Mouse (Mus musculus) heart, embryonic 14.5 days (tissue): Measurements from ENCODE around the gene Zfp978. TPM values are rescaled to one million over a fixed set of nuclear protein-coding genes. Genes with fewer than 3 reads are reported as not detected.
"Not testable (repeated sequence)": the region's sequence is repeated elsewhere in the genome, so short reads cannot be mapped to it uniquely, and the experiment has no call there.

Source experiments
- ATAC-seq: fragments of 200-750 bp; cut with Nextera tagmentation; 2 replicates; pipeline ENCODE4 v1.8.0; 2017; ENCODE audit warnings: low read depth, moderate TSS enrichment; ENCODE audit not compliant: insufficient number of reproducible peaks, insufficient read depth, low FRiP score
- H3K27ac ChIP-seq, 2 experiments: fragments of 200-500 bp in 1 of 2; fragments of 300-500 bp in 1 of 2; sonication (generic) in 1 of 2; replicated peaks in 1 of 2; 2 replicates each; pipeline ENCODE4 v1.5.1; 2012 to 2014; ENCODE audit warnings: low read depth in 2 of 2, low read length in 2 of 2, control low read depth in 1 of 2, mild to moderate bottlenecking in 1 of 2, mixed read lengths in 1 of 2; ENCODE audit not compliant: control insufficient read depth in 1 of 2, insufficient read depth in 1 of 2
- H3K27me3 ChIP-seq: fragments of 300-500 bp; sonication (generic); 2 replicates; pipeline ENCODE4 v1.6.1; 2014; ENCODE audit warnings: mild to moderate bottlenecking, low read length, control low read depth; ENCODE audit not compliant: control insufficient read depth, insufficient read depth
- H3K36me3 ChIP-seq: fragments of 300-500 bp; sonication (generic); 2 replicates; pipeline ENCODE4 v1.6.1; 2014; ENCODE audit warnings: mild to moderate bottlenecking, control low read depth, low read length, mixed read lengths; ENCODE audit not compliant: control insufficient read depth, insufficient read depth
- H3K4me1 ChIP-seq, 2 experiments: fragments of 200-500 bp in 1 of 2; fragments of 300-500 bp in 1 of 2; sonication (generic) in 1 of 2; 2 replicates each; pipeline ENCODE4 v1.6.1; 2012 to 2014; ENCODE audit warnings: low read length in 2 of 2, control low read depth in 1 of 2, mixed read lengths in 1 of 2; ENCODE audit not compliant: control insufficient read depth in 2 of 2, insufficient read depth in 2 of 2
- H3K4me2 ChIP-seq: fragments of 300-500 bp; sonication (generic); 2 replicates; pipeline ENCODE4 v1.6.1; 2014; ENCODE audit warnings: mild to moderate bottlenecking, low read length
- H3K4me3 ChIP-seq, 2 experiments: fragments of 200-500 bp in 1 of 2; fragments of 300-500 bp in 1 of 2; sonication (generic) in 1 of 2; 2 replicates each; pipeline ENCODE4 v1.5.1; 2012 to 2014; ENCODE audit warnings: low read length in 2 of 2, mild to moderate bottlenecking in 2 of 2, control low read depth in 1 of 2, low read depth in 1 of 2, moderate library complexity in 1 of 2; ENCODE audit not compliant: control insufficient read depth in 1 of 2, insufficient read depth in 1 of 2
- H3K9ac ChIP-seq: fragments of 300-500 bp; sonication (generic); 2 replicates; pipeline ENCODE4 v1.6.1; 2014; ENCODE audit warnings: mild to moderate bottlenecking, low read length
- H3K9me3 ChIP-seq: fragments of 300-500 bp; sonication (generic); 2 replicates; pipeline ENCODE4 v1.6.1; 2016; ENCODE audit warnings: low read length, control low read depth; ENCODE audit not compliant: control insufficient read depth
- WGBS: fragments of 180-500 bp; shearing (Covaris S2); extraction: QIAGEN DNeasy Blood & Tissue Kit; methylation state at CpG from one replicate; pipeline ENCODE4 v1.1.7; 2014; 5-methylcytosine and 5-hydroxymethylcytosine counted together
- polyA plus RNA-seq: library from polyadenylated mRNA; unstranded; fragments of >200 nt; fragmentation: Nextera tagmentation; extraction: Ambion mirVana; gene quantifications from 2 replicates; pipeline ENCODE4 v1.2.1, GENCODE M21; 2014

Gene Zfp978
- polyA plus RNA-seq = 0.19 TPM in 1 of 2 replicates, not detected in the other

GRCm38 (mm10) chr4:147361003-147361402 is at the start of gene Zfp978:
Zfp978 (plus strand) TSS chr4:147361303.
- not testable (repeated sequence) for H3K9ac ChIP-seq, H3K27me3 ChIP-seq, H3K4me3 ChIP-seq, H3K4me1 ChIP-seq, H3K9me3 ChIP-seq, H3K4me2 ChIP-seq, H3K27ac ChIP-seq, H3K36me3 ChIP-seq, ATAC-seq
- WGBS = no CpG with 5 or more reads among the region's 6 CpGs

GRCm38 (mm10) chr4:147335036-147335690 is 25.9 kb upstream of the Zfp978 start:
- not testable (repeated sequence) for H3K4me2 ChIP-seq, H3K4me1 ChIP-seq, H3K27ac ChIP-seq, H3K27me3 ChIP-seq, H3K36me3 ChIP-seq, H3K4me3 ChIP-seq, H3K9ac ChIP-seq
- ATAC-seq = peak; percentile 45; the same call in 1 of the 2 replicates
- WGBS = 83% methylated on average over 2 of the region's 2 CpGs
- peaks cover 54% of the 10 kb centered on the region for H3K9me3 ChIP-seq

- H3K9me3 ChIP-seq = peaks cover 59% of the 10 kb centered on the region
- ATAC-seq = peak; percentile 38; the same call in 1 of the 2 replicates
- not testable (repeated sequence) for H3K36me3 ChIP-seq, H3K27ac ChIP-seq, H3K4me2 ChIP-seq, H3K4me3 ChIP-seq, H3K4me1 ChIP-seq, H3K9ac ChIP-seq, H3K27me3 ChIP-seq
- WGBS = 38% methylated on average over 1 of the region's 1 CpGs
Measured at GRCm38 (mm10) chr4:147335691-147336367, 25.3 kb upstream of the Zfp978 start.

- not testable (repeated sequence) for H3K4me3 ChIP-seq, H3K27ac ChIP-seq, H3K27me3 ChIP-seq, H3K4me1 ChIP-seq, H3K9ac ChIP-seq, H3K4me2 ChIP-seq, H3K36me3 ChIP-seq
- ATAC-seq = peak; percentile 52; the same call in 1 of the 2 replicates
- H3K9me3 ChIP-seq = peaks cover 60% of the 10 kb centered on the region
- WGBS = 53% methylated on average over 6 of the region's 6 CpGs
Measured at GRCm38 (mm10) chr4:147336368-147337195, 24.5 kb upstream of the Zfp978 start.

- H3K27me3 ChIP-seq, H3K9ac ChIP-seq, H3K4me2 ChIP-seq, H3K4me3 ChIP-seq, H3K36me3 ChIP-seq, H3K27ac ChIP-seq, ATAC-seq, H3K4me1 ChIP-seq: not testable (repeated sequence)
- WGBS = 78% methylated on average over 2 of the region's 2 CpGs
- H3K9me3 ChIP-seq = peaks cover 60% of the 10 kb centered on the region
Measured at GRCm38 (mm10) chr4:147337520-147337919, 23.6 kb upstream of the Zfp978 start.

- no peak overlapping the region for H3K4me2 ChIP-seq
- no peak overlapping the region for H3K4me3 ChIP-seq
- no peaks in the 10 kb centered on the region for H3K4me1 ChIP-seq
- H3K27ac ChIP-seq = no peak overlapping the region
- H3K36me3 ChIP-seq = no peaks in the 10 kb centered on the region
- H3K27me3 ChIP-seq = no peaks in the 10 kb centered on the region
- peak; percentile 58 for ATAC-seq
- peaks cover 63% of the 10 kb centered on the region for H3K9me3 ChIP-seq
- H3K9ac ChIP-seq = no peak overlapping the region
- WGBS = 60% methylated on average over 5 of the region's 5 CpGs
Measured at GRCm38 (mm10) chr4:147338032-147338610, 23.0 kb upstream of the Zfp978 start.

GRCm38 (mm10) chr4:147338706-147339105 is 22.4 kb upstream of the Zfp978 start:
- not testable (repeated sequence) for H3K9ac ChIP-seq, H3K4me3 ChIP-seq, H3K4me2 ChIP-seq, H3K4me1 ChIP-seq, H3K27me3 ChIP-seq, H3K36me3 ChIP-seq, ATAC-seq, H3K27ac ChIP-seq
- 75% methylated on average over 3 of the region's 3 CpGs for WGBS
- H3K9me3 ChIP-seq = peaks cover 68% of the 10 kb centered on the region
